Mouse (Mus musculus): ENCODE data around the gene Grid1.

DNA sequence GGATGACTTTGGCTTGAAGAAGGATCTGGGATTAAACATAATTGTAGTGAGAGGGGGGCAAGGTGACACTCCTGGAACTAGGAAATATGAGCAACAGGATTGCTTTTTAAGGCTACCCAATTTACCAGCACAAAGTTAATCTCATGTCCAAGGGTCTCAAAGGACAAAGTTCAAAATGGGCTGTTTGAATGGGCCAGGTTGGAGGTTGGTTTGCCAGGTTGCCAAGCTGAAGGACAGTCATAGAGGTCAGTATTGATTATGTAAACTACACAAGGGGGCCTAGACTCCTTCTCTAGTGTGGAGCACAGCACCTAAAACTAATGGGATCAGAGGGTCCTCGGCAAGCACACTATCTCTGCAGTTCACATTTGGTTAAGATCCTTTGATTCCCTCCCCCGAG lies 300.2 kb downstream of the Grid1 start:
- TF ChIP-seq CTCF (IDR thresholded peaks at IDR 0.05; ENCODE audit: low read depth, low read length) (no peak), POLR2A (IDR thresholded peaks at IDR 0.05; ENCODE audit: insufficient read depth, low read length) (no peak), EP300 (IDR thresholded peaks at IDR 0.05; ENCODE audit: insufficient read depth, low read depth, low read length) (no peak)
